Mouse (Mus musculus): ENCODE results near the gene Rnf38.

DNA sequence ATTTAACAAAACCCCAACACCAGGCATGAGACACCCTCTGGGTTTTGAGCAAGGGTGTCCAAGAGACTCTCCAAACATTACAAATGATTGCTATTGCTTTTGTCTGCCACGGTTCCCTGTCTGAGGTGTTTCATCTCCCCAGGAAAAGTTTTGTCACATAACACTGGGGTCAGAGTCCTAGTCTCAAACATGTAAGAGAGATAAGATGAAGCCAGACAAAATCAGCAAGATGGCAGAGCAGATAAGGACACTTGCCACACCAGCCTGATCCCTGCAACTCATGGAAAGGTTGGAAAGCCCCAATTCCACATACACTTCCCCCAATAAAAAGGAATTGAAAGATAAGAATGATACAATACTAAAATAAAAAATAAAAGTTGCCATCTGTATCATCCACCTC lies 49.7 kb downstream of the Rnf38 start:
- TF ChIP-seq TAL1 (IDR thresholded peaks at IDR 0.05; ENCODE audit: low read length): no peak
- peak; percentile 11; the same call in 1 of the 2 replicates for TF ChIP-seq GATA1 (IDR thresholded peaks at IDR 0.05; ENCODE audit: low read length)
